Mouse (Mus musculus) forebrain, embryonic 14.5 days (tissue): ENCODE data around the gene Brwd3. TPM values are rescaled to one million over a fixed set of nuclear protein-coding genes. Genes with fewer than 3 reads are reported as not detected.

Source experiments
- ATAC-seq: fragments of 200-750 bp; cut with Nextera tagmentation; 2 replicates; pipeline ENCODE4 v1.8.0; 2017; ENCODE audit warnings: mild to moderate bottlenecking, moderate library complexity
- DNase-seq: peaks from one replicate; pipeline ENCODE4 v3.0.0-alpha.2; 2015; ENCODE audit warnings: low spot score
- H3K27ac ChIP-seq: fragments of 300-500 bp; sonication (generic); 2 replicates; pipeline ENCODE4 v1.5.1; 2014; ENCODE audit warnings: low read depth, mild to moderate bottlenecking, control low read depth, low read length, moderate library complexity
- H3K27me3 ChIP-seq: fragments of 300-500 bp; sonication (generic); replicated peaks from 2 replicates; pipeline ENCODE4 v1.6.1; 2014; ENCODE audit warnings: low read length, control low read depth, mixed read lengths; ENCODE audit not compliant: control insufficient read depth, insufficient read depth
- H3K36me3 ChIP-seq: fragments of 300-500 bp; sonication (generic); 2 replicates; pipeline ENCODE4 v1.6.1; 2014; ENCODE audit warnings: low read length, control low read depth; ENCODE audit not compliant: control insufficient read depth, insufficient read depth
- H3K4me1 ChIP-seq: fragments of 300-500 bp; sonication (generic); 2 replicates; pipeline ENCODE4 v1.6.1; 2014; ENCODE audit warnings: antibody characterized with exemption, low read length, control low read depth; ENCODE audit not compliant: control insufficient read depth, insufficient read depth
- H3K4me2 ChIP-seq: fragments of 300-500 bp; sonication (generic); 2 replicates; pipeline ENCODE4 v1.6.1; 2014; ENCODE audit warnings: mild to moderate bottlenecking, control low read depth, low read length
- H3K4me3 ChIP-seq: fragments of 300-500 bp; sonication (generic); 2 replicates; pipeline ENCODE4 v1.5.1; 2014; ENCODE audit warnings: low read depth, low read length, control low read depth
- H3K9ac ChIP-seq: fragments of 300-500 bp; sonication (generic); 2 replicates; pipeline ENCODE4 v1.6.1; 2014; ENCODE audit warnings: mild to moderate bottlenecking, low read length, control low read depth, moderate library complexity
- H3K9me3 ChIP-seq: fragments of 300-500 bp; sonication (generic); replicated peaks from 2 replicates; pipeline ENCODE4 v1.6.1; 2016; ENCODE audit warnings: low read length, control low read depth, mixed read lengths; ENCODE audit not compliant: control insufficient read depth
- WGBS: fragments of 180-500 bp; shearing (Covaris S2); extraction: QIAGEN DNeasy Blood & Tissue Kit; methylation state at CpG from one replicate; pipeline ENCODE4 v1.1.7; 2014; 5-methylcytosine and 5-hydroxymethylcytosine counted together
- polyA plus RNA-seq: library from polyadenylated mRNA; unstranded; fragments of >200 nt; fragmentation: Nextera tagmentation; extraction: Ambion mirVana; gene quantifications from 2 replicates; pipeline ENCODE4 v1.2.1, GENCODE M21; 2014

The Brwd3 gene
- polyA plus RNA-seq, 1 experiment from 2014 or later: 3.6 TPM

GRCm38 (mm10) chrX:108797268-108797667 is 36.9 kb downstream of the Brwd3 start:
- Histone ChIP-seq H3K4me1 (no peaks in the 10 kb centered on the region), H3K27me3 (no peaks in the 10 kb centered on the region), H3K36me3 (no peaks in the 10 kb centered on the region), H3K9ac (no peak overlapping the region), H3K4me3 (no peak overlapping the region), H3K9me3 (no peaks in the 10 kb centered on the region), H3K4me2 (no peak overlapping the region), H3K27ac (no peak overlapping the region)
- no peak for ATAC-seq
- no peak for DNase-seq
- WGBS: 75% methylated on average over 3 of the region's 3 CpGs

DNA sequence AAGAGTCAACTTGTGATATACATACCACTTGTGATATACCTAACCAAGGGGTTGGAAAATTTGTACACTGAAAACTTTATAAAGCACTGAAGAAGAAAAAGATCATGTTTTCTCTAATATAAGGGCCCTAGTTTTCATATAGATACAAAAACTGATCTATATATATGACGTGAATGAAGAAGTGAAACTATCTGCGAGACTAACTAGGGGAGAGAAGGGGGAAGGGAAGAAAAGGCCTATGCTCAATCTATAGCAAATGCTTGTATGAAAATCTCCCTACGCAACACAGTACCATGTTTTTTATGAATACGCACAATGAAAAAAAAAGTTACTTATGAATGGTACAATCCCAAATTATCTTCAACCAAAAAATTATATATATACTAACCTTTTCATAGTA is 50.4 kb downstream of the Brwd3 start:
- ATAC-seq: no peak
- H3K27ac ChIP-seq: no peak overlapping the region
- H3K27me3 ChIP-seq: no peaks in the 10 kb centered on the region
- H3K4me1 ChIP-seq: no peaks in the 10 kb centered on the region
- no peak for DNase-seq
- no peaks in the 10 kb centered on the region for H3K9me3 ChIP-seq
- H3K4me3 ChIP-seq: no peak overlapping the region
- WGBS: 93% methylated on average over 4 of the region's 4 CpGs
- no peak overlapping the region for H3K9ac ChIP-seq
- no peak overlapping the region for H3K4me2 ChIP-seq
- H3K36me3 ChIP-seq: no peaks in the 10 kb centered on the region

DNA sequence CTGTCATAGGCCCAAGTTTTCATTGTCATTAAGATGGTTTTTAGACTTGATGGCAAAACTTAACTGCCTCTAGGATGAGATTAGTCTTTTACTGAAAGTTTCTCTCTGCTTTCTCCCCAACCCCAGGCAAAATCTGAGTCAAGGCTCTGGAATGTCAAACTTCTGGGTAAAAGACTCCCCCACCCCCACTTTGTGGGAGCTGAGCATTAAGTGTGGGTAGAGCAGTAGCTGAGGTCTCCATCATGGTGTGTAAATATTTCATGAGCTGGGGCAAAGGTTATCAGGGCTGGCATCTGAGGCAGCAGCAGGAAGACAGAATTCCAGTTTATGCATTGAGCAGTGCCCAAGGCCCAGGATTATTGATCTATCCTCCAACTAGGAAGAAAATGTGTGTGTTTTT is 102.4 kb downstream of the Brwd3 start:
- Histone ChIP-seq H3K9me3 (no peaks in the 10 kb centered on the region), H3K27me3 (no peaks in the 10 kb centered on the region), H3K27ac (no peak overlapping the region), H3K4me2 (no peak overlapping the region), H3K36me3 (no peaks in the 10 kb centered on the region), H3K9ac (no peak overlapping the region), H3K4me3 (no peak overlapping the region), H3K4me1 (no peaks in the 10 kb centered on the region)
- ATAC-seq (no peak), DNase-seq (no peak)

DNA sequence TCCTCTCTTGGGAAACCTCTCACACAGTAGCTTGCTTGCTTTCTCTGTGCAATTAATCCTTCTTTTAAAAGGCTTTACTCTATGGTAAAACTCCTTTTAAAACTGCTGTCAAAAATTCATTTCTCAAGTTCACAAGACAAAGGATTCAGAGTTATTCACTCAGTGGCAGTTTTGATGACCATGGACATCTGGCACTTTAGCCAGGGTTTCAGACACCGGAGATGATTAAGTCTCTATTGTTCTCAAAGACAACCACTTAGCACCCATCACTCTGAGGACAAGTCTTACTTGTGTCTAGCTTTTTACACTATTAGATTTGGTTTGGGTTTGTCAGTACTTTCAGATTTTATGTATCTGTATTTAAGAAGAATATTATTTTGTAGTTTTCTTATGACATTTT is 104.6 kb downstream of the Brwd3 start:
- 61% methylated on average over 1 of the region's 1 CpGs for WGBS
- ATAC-seq: no peak
- Histone ChIP-seq H3K36me3 (no peaks in the 10 kb centered on the region), H3K9me3 (no peaks in the 10 kb centered on the region), H3K9ac (no peak overlapping the region), H3K27ac (no peak overlapping the region), H3K4me1 (no peaks in the 10 kb centered on the region), H3K4me3 (no peak overlapping the region), H3K27me3 (no peaks in the 10 kb centered on the region), H3K4me2 (no peak overlapping the region)
- no peak for DNase-seq

DNA sequence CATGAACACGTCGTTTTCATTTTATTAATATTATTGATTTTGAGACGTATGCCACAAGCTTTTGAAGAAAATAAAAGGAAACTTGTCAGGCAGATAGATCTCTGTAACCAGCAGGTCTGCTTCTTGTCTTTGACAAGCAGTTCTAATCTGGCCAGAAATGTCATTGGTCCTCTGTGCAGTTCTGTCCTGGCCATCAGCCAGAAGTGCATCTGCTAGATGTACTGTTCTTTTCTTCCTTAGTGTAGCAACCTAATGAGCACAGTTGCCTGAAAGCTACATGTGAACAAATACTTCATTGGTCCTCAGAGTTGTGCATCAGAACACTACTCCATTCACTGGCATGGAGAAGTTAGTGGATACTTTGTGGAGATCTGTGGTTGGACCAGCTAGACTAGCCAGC is 105.1 kb downstream of the Brwd3 start:
- Histone ChIP-seq H3K4me1 (no peaks in the 10 kb centered on the region), H3K36me3 (no peaks in the 10 kb centered on the region), H3K27me3 (no peaks in the 10 kb centered on the region), H3K4me2 (no peak overlapping the region), H3K27ac (no peak overlapping the region), H3K9ac (no peak overlapping the region), H3K9me3 (no peaks in the 10 kb centered on the region), H3K4me3 (no peak overlapping the region)
- DNase-seq: peak; percentile 23
- ATAC-seq: 0 out of 2 replicates have a peak, but pooled peaks have one; percentile 18
- WGBS: 81% methylated on average over 3 of the region's 3 CpGs

DNA sequence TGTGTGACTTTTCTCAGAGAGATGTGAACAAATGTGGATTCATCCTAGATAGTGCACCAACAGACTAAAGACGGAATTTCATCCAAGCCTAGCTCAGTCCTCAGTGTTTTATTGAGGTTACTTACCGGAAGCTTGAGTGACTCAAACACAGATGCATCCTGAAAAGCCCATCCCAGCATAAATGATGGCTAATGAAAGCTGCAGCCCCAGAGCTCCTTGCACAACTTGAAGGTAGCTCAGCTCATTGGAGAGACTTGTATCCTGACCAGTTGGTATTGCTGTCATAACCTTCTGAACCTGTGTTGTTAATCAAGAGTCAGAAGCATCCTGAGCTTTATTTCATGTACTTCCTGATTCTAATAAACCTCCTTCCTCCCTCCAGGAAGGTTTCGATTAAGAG is 105.8 kb downstream of the Brwd3 start:
- no peak overlapping the region for H3K27ac ChIP-seq
- H3K36me3 ChIP-seq: no peaks in the 10 kb centered on the region
- H3K9me3 ChIP-seq: no peaks in the 10 kb centered on the region
- H3K9ac ChIP-seq: no peak overlapping the region
- no peaks in the 10 kb centered on the region for H3K4me1 ChIP-seq
- H3K4me2 ChIP-seq: no peak overlapping the region
- no peak for DNase-seq
- ATAC-seq: no peak
- no peaks in the 10 kb centered on the region for H3K27me3 ChIP-seq
- H3K4me3 ChIP-seq: no peak overlapping the region
- 84% methylated on average over 3 of the region's 3 CpGs for WGBS

- no peaks in the 10 kb centered on the region for H3K4me1 ChIP-seq
Observed at GRCm38 (mm10) chrX:108724241-108724640, 109.9 kb downstream of the Brwd3 start.

GRCm38 (mm10) chrX:108722447-108722846 is 111.7 kb downstream of the Brwd3 start:
- Histone ChIP-seq H3K4me3 (no peak overlapping the region), H3K9me3 (no peaks in the 10 kb centered on the region), H3K27ac (no peak overlapping the region), H3K27me3 (no peaks in the 10 kb centered on the region), H3K4me1 (no peaks in the 10 kb centered on the region), H3K36me3 (no peaks in the 10 kb centered on the region), H3K4me2 (no peak overlapping the region), H3K9ac (no peak overlapping the region)
- DNase-seq (no peak), ATAC-seq (no peak)
- WGBS: 93% methylated on average over 1 of the region's 1 CpGs

More at GRCm38 (mm10) chrX:108724241-108724640, 109.9 kb downstream of the Brwd3 start:
- no peaks in the 10 kb centered on the region for H3K27me3 ChIP-seq
- H3K36me3 ChIP-seq: no peaks in the 10 kb centered on the region
- H3K9me3 ChIP-seq: no peaks in the 10 kb centered on the region
- H3K9ac ChIP-seq: no peak overlapping the region
- DNase-seq (no peak), ATAC-seq (no peak)
- no peak overlapping the region for H3K4me3 ChIP-seq
- no peak overlapping the region for H3K27ac ChIP-seq
- no peak overlapping the region for H3K4me2 ChIP-seq

GRCm38 (mm10) chrX:108704312-108704711 is 129.9 kb downstream of the Brwd3 start:
- Histone ChIP-seq H3K27ac (no peak overlapping the region), H3K27me3 (no peaks in the 10 kb centered on the region)
- ATAC-seq: no peak

More at GRCm38 (mm10) chrX:108704312-108704711, 129.9 kb downstream of the Brwd3 start:
- Histone ChIP-seq H3K4me1 (no peaks in the 10 kb centered on the region), H3K4me3 (no peak overlapping the region), H3K9me3 (no peaks in the 10 kb centered on the region), H3K36me3 (no peaks in the 10 kb centered on the region), H3K9ac (no peak overlapping the region), H3K4me2 (no peak overlapping the region)
- WGBS: 78% methylated on average over 2 of the region's 2 CpGs
- DNase-seq: no peak
